Mouse (Mus musculus) stomach, postnatal 0 days (tissue): ENCODE data around the gene Rabggta. TPM values are rescaled to one million over a fixed set of nuclear protein-coding genes. Genes with fewer than 3 reads are reported as not detected.

Experiments
- ATAC-seq: fragments of 200-750 bp; cut with Nextera tagmentation; 2 replicates; pipeline ENCODE4 v1.8.0; 2017; ENCODE audit not compliant: low FRiP score, low TSS enrichment
- DNase-seq: peaks from one replicate; pipeline ENCODE4 v3.0.0-alpha.2; 2016; ENCODE audit warnings: low spot score
- H3K27ac ChIP-seq: fragments of 300-500 bp; sonication (generic); replicated peaks from 2 replicates; pipeline ENCODE4 v1.5.1; 2014; ENCODE audit warnings: mild to moderate bottlenecking, control low read depth
- H3K27me3 ChIP-seq: fragments of 300-500 bp; sonication (generic); 2 replicates; pipeline ENCODE4 v1.6.1; 2014; ENCODE audit warnings: low read length; ENCODE audit not compliant: control insufficient read depth, insufficient read depth
- H3K36me3 ChIP-seq: fragments of 300-500 bp; sonication (generic); 2 replicates; pipeline ENCODE4 v1.6.1; 2014; ENCODE audit warnings: low read length, mixed read lengths; ENCODE audit not compliant: control insufficient read depth, insufficient read depth
- H3K4me1 ChIP-seq: fragments of 300-500 bp; sonication (generic); replicated peaks from 2 replicates; pipeline ENCODE4 v1.6.1; 2014; ENCODE audit warnings: antibody characterized with exemption; ENCODE audit not compliant: control insufficient read depth, insufficient read depth
- H3K4me2 ChIP-seq: fragments of 300-500 bp; sonication (generic); replicated peaks from 2 replicates; pipeline ENCODE4 v1.6.1; 2014; ENCODE audit warnings: low read depth, mild to moderate bottlenecking, control low read depth, moderate library complexity
- H3K4me3 ChIP-seq: fragments of 300-500 bp; sonication (generic); 2 replicates; pipeline ENCODE4 v1.5.1; 2014; ENCODE audit warnings: low read depth, low read length, control low read depth
- H3K9ac ChIP-seq: fragments of 300-500 bp; sonication (generic); 2 replicates; pipeline ENCODE4 v1.6.1; 2014; ENCODE audit warnings: mild to moderate bottlenecking, low read length, control low read depth, mixed read lengths
- H3K9me3 ChIP-seq: fragments of 300-500 bp; sonication (generic); 2 replicates; pipeline ENCODE4 v1.6.1; 2016; ENCODE audit warnings: low read length; ENCODE audit not compliant: control insufficient read depth
- CTCF ChIP-seq: IDR thresholded peaks from 2 replicates; pipeline ENCODE4 v1.5.1; 2016; ENCODE audit warnings: antibody characterized with exemption, low read depth, mild to moderate bottlenecking, moderate library complexity
- EP300 ChIP-seq: optimal IDR thresholded peaks from 2 replicates; pipeline ENCODE3; 2016; ENCODE audit warnings: antibody characterized with exemption
- WGBS: fragments of 180-500 bp; shearing (Covaris S2); extraction: QIAGEN DNeasy Blood & Tissue Kit; methylation state at CpG from one replicate; pipeline ENCODE4 v1.1.7; 2014; 5-methylcytosine and 5-hydroxymethylcytosine counted together
- polyA plus RNA-seq: library from polyadenylated mRNA; unstranded; fragments of >200 nt; fragmentation: Nextera tagmentation; extraction: Ambion mirVana; gene quantifications from 2 replicates; pipeline ENCODE4 v1.2.1, GENCODE M21; 2015

Rabggta gene
- polyA plus RNA-seq, 1 experiment from 2014 or later: 27.3 TPM

- Histone ChIP-seq H3K4me1 (no peaks in the 10 kb centered on the region), H3K27ac (no peak overlapping the region), H3K4me3 (no peak overlapping the region), H3K9ac (no peak overlapping the region), H3K9me3 (no peaks in the 10 kb centered on the region), H3K27me3 (no peaks in the 10 kb centered on the region), H3K4me2 (no peak overlapping the region), H3K36me3 (0 out of 2 replicates have a peak, but pooled peaks cover 2% of the 10 kb centered on the region)
- WGBS: 82% methylated on average over 9 of the region's 9 CpGs
- ATAC-seq (no peak), DNase-seq (no peak)
- TF ChIP-seq CTCF (no peak), EP300 (no peak)
Measured at GRCm38 (mm10) chr14:55737086-55737687, 15.1 kb upstream of the Rabggta start.

GRCm38 (mm10) chr14:55735758-55736157 is 13.7 kb upstream of the Rabggta start:
- Histone ChIP-seq H3K9me3 (no peaks in the 10 kb centered on the region), H3K36me3 (0 out of 2 replicates have a peak, but pooled peaks cover 2% of the 10 kb centered on the region), H3K27ac (no peak overlapping the region), H3K4me2 (no peak overlapping the region), H3K4me1 (no peaks in the 10 kb centered on the region), H3K9ac (no peak overlapping the region), H3K4me3 (no peak overlapping the region), H3K27me3 (no peaks in the 10 kb centered on the region)
- 78% methylated on average over 4 of the region's 4 CpGs for WGBS
- no peak for DNase-seq
- no peak for TF ChIP-seq CTCF
- ATAC-seq: no peak

- Histone ChIP-seq H3K9ac (no peak overlapping the region), H3K27me3 (no peaks in the 10 kb centered on the region), H3K27ac (no peak overlapping the region), H3K36me3 (0 out of 2 replicates have a peak, but pooled peaks cover 2% of the 10 kb centered on the region), H3K4me2 (no peak overlapping the region), H3K4me3 (no peak overlapping the region), H3K4me1 (no peaks in the 10 kb centered on the region), H3K9me3 (no peaks in the 10 kb centered on the region)
- TF ChIP-seq CTCF (no peak), EP300 (no peak)
- DNase-seq: no peak
- 27% methylated on average over 3 of the region's 3 CpGs for WGBS
- ATAC-seq: no peak
Measured at GRCm38 (mm10) chr14:55735334-55735733, 13.3 kb upstream of the Rabggta start.

GRCm38 (mm10) chr14:55734869-55735268 is 12.8 kb upstream of the Rabggta start:
- H3K36me3 ChIP-seq: 0 out of 2 replicates have a peak, but pooled peaks cover 2% of the 10 kb centered on the region
- H3K27me3 ChIP-seq: no peaks in the 10 kb centered on the region
- no peaks in the 10 kb centered on the region for H3K4me1 ChIP-seq
- DNase-seq (no peak), ATAC-seq (no peak)
- no peak overlapping the region for H3K27ac ChIP-seq
- no peaks in the 10 kb centered on the region for H3K9me3 ChIP-seq
- 61% methylated on average over 7 of the region's 7 CpGs for WGBS
- no peak overlapping the region for H3K9ac ChIP-seq
- no peak overlapping the region for H3K4me3 ChIP-seq
- no peak overlapping the region for H3K4me2 ChIP-seq
- TF ChIP-seq CTCF (no peak), EP300 (no peak)

GRCm38 (mm10) chr14:55733889-55734288 is 11.8 kb upstream of the Rabggta start:
- H3K27me3 ChIP-seq: no peaks in the 10 kb centered on the region
- H3K27ac ChIP-seq: no peak overlapping the region
- no peak overlapping the region for H3K4me2 ChIP-seq
- no peaks in the 10 kb centered on the region for H3K4me1 ChIP-seq
- no peak overlapping the region for H3K4me3 ChIP-seq
- DNase-seq: peak; percentile 70
- no peak overlapping the region for H3K9ac ChIP-seq
- peak; percentile 94 for ATAC-seq
- no peaks in the 10 kb centered on the region for H3K36me3 ChIP-seq
- TF ChIP-seq EP300: peak; percentile 47
- TF ChIP-seq CTCF: no peak
- WGBS: 51% methylated on average over 10 of the region's 10 CpGs
- H3K9me3 ChIP-seq: no peaks in the 10 kb centered on the region

DNA sequence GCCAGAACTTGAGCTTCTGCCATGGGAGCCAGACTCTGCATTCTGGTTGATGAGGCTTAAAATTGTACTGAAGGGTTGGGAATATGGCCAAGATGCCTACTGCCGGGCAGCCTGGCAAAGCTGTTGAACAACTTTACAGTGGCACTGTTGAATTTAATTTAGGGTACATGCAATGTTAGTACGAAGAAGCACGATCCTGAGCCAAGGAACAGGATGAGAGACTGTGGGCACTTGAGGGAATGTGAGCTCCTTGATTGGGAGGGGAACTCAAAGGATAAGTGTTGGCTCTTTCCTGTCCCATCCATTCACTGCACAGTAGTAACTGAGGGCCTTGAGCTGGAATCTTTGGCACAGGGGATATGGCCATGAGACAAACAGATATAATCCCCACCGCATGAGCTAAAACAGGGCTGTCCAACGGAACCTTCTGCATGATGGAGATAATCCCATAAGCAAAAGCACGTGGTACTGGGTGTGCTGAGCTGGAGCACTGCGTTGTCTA is 8.5 kb upstream of the Rabggta start:
- no peaks in the 10 kb centered on the region for H3K4me1 ChIP-seq
- no peak for DNase-seq
- H3K4me3 ChIP-seq: no peak overlapping the region
- no peak overlapping the region for H3K4me2 ChIP-seq
- H3K27ac ChIP-seq: no peak overlapping the region
- no peaks in the 10 kb centered on the region for H3K36me3 ChIP-seq
- no peak for TF ChIP-seq EP300
- TF ChIP-seq CTCF: no peak
- H3K9ac ChIP-seq: no peak overlapping the region
- no peaks in the 10 kb centered on the region for H3K27me3 ChIP-seq
- no peak for ATAC-seq
- no peaks in the 10 kb centered on the region for H3K9me3 ChIP-seq
- WGBS: 72% methylated on average over 7 of the region's 7 CpGs
